Mouse (Mus musculus) lung, embryonic 16.5 days (tissue): ENCODE data around the gene Celf1. TPM values are rescaled to one million over a fixed set of nuclear protein-coding genes. Genes with fewer than 3 reads are reported as not detected.

Source experiments
- ATAC-seq: fragments of 200-750 bp; cut with Nextera tagmentation; 2 replicates; pipeline ENCODE4 v1.8.0; 2017; ENCODE audit warnings: low read depth, mild to moderate bottlenecking, moderate library complexity
- H3K27ac ChIP-seq: fragments of 300-500 bp; sonication (generic); 2 replicates; pipeline ENCODE4 v1.5.1; 2014; ENCODE audit warnings: mild to moderate bottlenecking, control low read depth, low read length
- H3K27me3 ChIP-seq: fragments of 300-500 bp; sonication (generic); 2 replicates; pipeline ENCODE4 v1.6.1; 2014; ENCODE audit warnings: low read depth, low read length, mixed read lengths; ENCODE audit not compliant: control insufficient read depth, insufficient read depth
- H3K36me3 ChIP-seq: fragments of 300-500 bp; sonication (generic); 2 replicates; pipeline ENCODE4 v1.6.1; 2014; ENCODE audit warnings: low read length; ENCODE audit not compliant: control insufficient read depth, insufficient read depth
- H3K4me1 ChIP-seq: fragments of 300-500 bp; sonication (generic); replicated peaks from 2 replicates; pipeline ENCODE4 v1.6.1; 2014; ENCODE audit warnings: low read length, mixed read lengths; ENCODE audit not compliant: control insufficient read depth, insufficient read depth
- H3K4me2 ChIP-seq: fragments of 300-500 bp; sonication (generic); 2 replicates; pipeline ENCODE4 v1.6.1; 2014; ENCODE audit warnings: low read depth, low read length, control low read depth
- H3K4me3 ChIP-seq: fragments of 300-500 bp; sonication (generic); 2 replicates; pipeline ENCODE4 v1.5.1; 2014; ENCODE audit warnings: mild to moderate bottlenecking, low read length, control low read depth
- H3K9ac ChIP-seq: fragments of 300-500 bp; sonication (generic); 2 replicates; pipeline ENCODE4 v1.6.1; 2014; ENCODE audit warnings: low read length, control low read depth
- H3K9me3 ChIP-seq: fragments of 300-500 bp; sonication (generic); 2 replicates; pipeline ENCODE4 v1.6.1; 2016; ENCODE audit warnings: low read length; ENCODE audit not compliant: control insufficient read depth
- WGBS: fragments of 180-500 bp; shearing (Covaris S2); extraction: QIAGEN DNeasy Blood & Tissue Kit; methylation state at CpG from one replicate; pipeline ENCODE4 v1.1.7; 2014; 5-methylcytosine and 5-hydroxymethylcytosine counted together
- polyA plus RNA-seq: library from polyadenylated mRNA; unstranded; fragments of >200 nt; fragmentation: Nextera tagmentation; extraction: Ambion mirVana; gene quantifications from 2 replicates; pipeline ENCODE4 v1.2.1, GENCODE M21; 2015

Celf1 gene
- polyA plus RNA-seq, 1 experiment from 2014 or later, result 71.6 TPM

GRCm38 (mm10) chr2:90931829-90932228 is 8.4 kb upstream of the Celf1 start:
- no peaks in the 10 kb centered on the region for H3K9me3 ChIP-seq
- H3K4me1 ChIP-seq, result no peaks in the 10 kb centered on the region
- no peaks in the 10 kb centered on the region for H3K36me3 ChIP-seq
- ATAC-seq, result no peak
- no peak overlapping the region for H3K27ac ChIP-seq
- H3K4me3 ChIP-seq, result no peak overlapping the region
- WGBS, result 32% methylated on average over 8 of the region's 8 CpGs
- H3K4me2 ChIP-seq, result no peak overlapping the region
- H3K27me3 ChIP-seq, result no peaks in the 10 kb centered on the region
- no peak overlapping the region for H3K9ac ChIP-seq

DNA sequence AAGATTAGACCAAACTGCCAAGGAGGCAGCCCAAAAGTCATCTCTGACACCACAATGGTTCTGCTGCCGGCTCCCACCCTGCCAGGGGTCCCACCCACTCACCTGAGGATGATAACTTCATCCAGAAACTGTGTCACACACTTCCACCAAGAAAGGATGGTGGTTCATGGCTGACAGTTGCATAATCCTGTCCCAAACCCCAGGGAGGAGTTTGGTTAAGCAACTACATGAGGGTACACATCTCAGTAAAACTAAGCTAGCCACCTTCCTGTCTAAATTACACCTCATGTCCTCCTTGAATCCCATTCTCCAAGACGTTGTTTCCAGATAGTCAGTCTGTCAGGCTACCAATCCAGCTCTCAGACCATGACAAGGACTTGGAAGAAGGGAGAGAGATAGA is 7.9 kb upstream of the Celf1 start:
- no peaks in the 10 kb centered on the region for H3K9me3 ChIP-seq
- no peak for ATAC-seq
- WGBS, result 65% methylated on average over 2 of the region's 2 CpGs
- no peak overlapping the region for H3K4me3 ChIP-seq
- H3K36me3 ChIP-seq, result no peaks in the 10 kb centered on the region
- no peak overlapping the region for H3K4me2 ChIP-seq
- H3K27me3 ChIP-seq, result no peaks in the 10 kb centered on the region
- H3K9ac ChIP-seq, result no peak overlapping the region
- no peak overlapping the region for H3K27ac ChIP-seq
- no peaks in the 10 kb centered on the region for H3K4me1 ChIP-seq

GRCm38 (mm10) chr2:90938362-90938761 is 1.8 kb upstream of the Celf1 start:
- no peak overlapping the region for H3K27ac ChIP-seq
- 69% methylated on average over 3 of the region's 3 CpGs for WGBS
- no peak overlapping the region for H3K9ac ChIP-seq
- ATAC-seq, result no peak
- H3K4me1 ChIP-seq, result peaks cover 15% of the 10 kb centered on the region
- H3K27me3 ChIP-seq, result no peaks in the 10 kb centered on the region
- no peak overlapping the region for H3K4me2 ChIP-seq
- H3K9me3 ChIP-seq, result no peaks in the 10 kb centered on the region
- H3K4me3 ChIP-seq, result no peak overlapping the region
- H3K36me3 ChIP-seq, result no peaks in the 10 kb centered on the region

DNA sequence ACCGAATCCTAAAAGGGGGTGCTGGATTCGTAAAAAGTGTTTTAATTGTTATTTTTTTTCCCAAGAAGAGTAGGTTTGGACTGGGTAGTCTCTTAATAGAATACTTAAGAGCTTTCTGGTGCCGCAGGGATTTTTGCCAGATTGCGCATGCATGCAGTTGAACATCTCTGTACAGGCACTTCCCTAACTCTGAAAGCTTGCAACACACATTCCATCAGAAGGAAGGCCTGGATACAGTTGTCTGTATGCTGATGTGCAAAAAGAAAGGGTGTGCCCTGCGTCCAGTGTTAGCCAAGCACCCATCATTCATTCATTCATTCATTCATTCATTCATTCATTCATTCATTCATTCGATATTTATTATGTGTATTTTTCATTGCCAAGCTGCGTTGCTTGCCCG is 432 bp upstream of the Celf1 start:
- H3K4me1 ChIP-seq, result peaks cover 15% of the 10 kb centered on the region
- peak; percentile 21; the same call in 1 of the 2 replicates for ATAC-seq
- H3K4me3 ChIP-seq, result peak overlapping the region; percentile 95
- no peaks in the 10 kb centered on the region for H3K36me3 ChIP-seq
- no peaks in the 10 kb centered on the region for H3K9me3 ChIP-seq
- no peaks in the 10 kb centered on the region for H3K27me3 ChIP-seq
- 36% methylated on average over 8 of the region's 8 CpGs for WGBS
- peak overlapping the region; percentile 89 for H3K27ac ChIP-seq
- peak overlapping the region; percentile 73 for H3K4me2 ChIP-seq
- peak overlapping the region; percentile 87 for H3K9ac ChIP-seq

- H3K4me2 ChIP-seq, result peak overlapping the region; percentile 73
- no peaks in the 10 kb centered on the region for H3K9me3 ChIP-seq
- H3K4me3 ChIP-seq, result peak overlapping the region; percentile 95
- no peak for ATAC-seq
- H3K27ac ChIP-seq, result no peak overlapping the region
- WGBS, result 47% methylated on average over 2 of the region's 2 CpGs
- H3K9ac ChIP-seq, result no peak overlapping the region
- H3K4me1 ChIP-seq, result peaks cover 15% of the 10 kb centered on the region
- H3K27me3 ChIP-seq, result no peaks in the 10 kb centered on the region
- no peaks in the 10 kb centered on the region for H3K36me3 ChIP-seq
Measured at GRCm38 (mm10) chr2:90941744-90942143, 1.6 kb downstream of the Celf1 start.

DNA sequence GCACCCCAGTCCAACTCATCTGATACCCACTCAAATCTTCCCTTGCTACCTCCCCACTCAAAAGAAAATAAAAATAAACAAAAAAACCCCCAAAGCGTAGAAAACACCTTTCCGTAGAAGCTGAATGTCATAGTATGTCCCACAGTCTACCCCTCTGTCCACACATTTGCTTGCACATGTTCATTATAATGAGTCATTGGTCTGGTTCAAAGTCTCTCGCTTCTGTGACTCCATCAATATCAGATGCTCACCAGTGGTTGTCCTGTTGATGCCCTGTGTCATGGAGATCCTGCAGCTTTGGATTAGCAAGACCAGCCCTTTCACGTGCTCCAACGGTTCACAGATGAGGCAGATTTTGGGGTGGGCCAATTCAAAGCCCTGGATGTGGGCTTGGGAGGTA is 10.0 kb downstream of the Celf1 start:
- 87% methylated on average over 5 of the region's 5 CpGs for WGBS
- no peaks in the 10 kb centered on the region for H3K4me1 ChIP-seq
- H3K27ac ChIP-seq, result no peak overlapping the region
- ATAC-seq, result no peak
- 0 out of 2 replicates have a peak, but pooled peaks cover 2% of the 10 kb centered on the region for H3K36me3 ChIP-seq
- H3K4me2 ChIP-seq, result no peak overlapping the region
- no peaks in the 10 kb centered on the region for H3K27me3 ChIP-seq
- H3K4me3 ChIP-seq, result no peak overlapping the region
- H3K9ac ChIP-seq, result no peak overlapping the region
- no peaks in the 10 kb centered on the region for H3K9me3 ChIP-seq

DNA sequence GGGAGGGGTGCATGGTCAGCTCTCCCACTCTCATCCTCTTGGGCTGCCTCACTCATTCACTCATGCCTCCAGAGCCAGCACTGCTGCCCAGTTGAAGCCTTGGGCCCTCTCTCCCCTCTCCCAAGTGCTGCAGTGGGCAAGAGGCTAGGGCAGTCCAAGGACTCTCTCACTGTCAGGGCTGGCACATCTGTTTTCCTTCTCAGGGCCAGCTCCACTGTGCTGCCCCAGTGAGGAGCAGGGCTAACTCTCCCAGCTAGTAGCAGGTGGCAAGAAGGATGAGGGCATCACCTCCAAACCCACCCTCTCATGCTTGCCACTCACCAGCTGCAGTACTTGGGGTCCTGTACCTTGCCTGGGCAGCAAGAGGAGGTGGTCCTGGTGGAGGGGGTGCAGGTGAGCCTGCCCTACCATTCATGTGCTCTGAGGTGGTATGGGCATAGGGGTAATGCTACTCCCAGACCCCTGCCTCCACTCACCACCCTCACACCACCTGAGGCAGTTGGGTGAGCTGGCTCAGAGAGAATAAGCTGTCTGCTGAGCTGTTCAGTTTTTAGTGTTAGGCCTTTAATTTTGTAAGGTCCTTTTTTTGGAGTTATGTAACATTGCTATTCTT is 10.5 kb downstream of the Celf1 start:
- Histone ChIP-seq H3K27ac (no peak overlapping the region), H3K4me3 (no peak overlapping the region), H3K4me1 (no peaks in the 10 kb centered on the region), H3K36me3 (0 out of 2 replicates have a peak, but pooled peaks cover 2% of the 10 kb centered on the region), H3K27me3 (no peaks in the 10 kb centered on the region), H3K4me2 (no peak overlapping the region), H3K9ac (no peak overlapping the region), H3K9me3 (no peaks in the 10 kb centered on the region)
- ATAC-seq, result no peak

DNA sequence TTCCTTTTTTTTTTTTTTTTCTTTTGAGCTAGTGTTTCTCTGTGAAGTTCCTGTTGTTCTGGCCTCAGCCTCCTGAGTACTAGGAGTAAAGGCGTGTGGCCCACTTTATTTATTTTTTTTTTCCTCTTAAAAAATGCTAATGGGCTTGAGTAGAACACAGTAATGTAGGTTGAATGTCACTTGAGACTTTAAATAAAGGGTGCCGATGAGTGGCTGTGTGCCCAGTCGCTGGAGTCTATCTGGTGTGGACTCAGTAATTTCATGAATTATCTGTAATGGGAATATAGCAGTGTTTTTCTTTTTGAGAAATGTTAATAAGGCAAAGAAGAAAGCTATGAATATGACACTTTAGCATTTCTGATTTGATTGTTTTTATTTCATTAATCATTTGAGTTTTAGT is 13.3 kb downstream of the Celf1 start:
- no peak overlapping the region for H3K27ac ChIP-seq
- 0 out of 2 replicates have a peak, but pooled peaks cover under 1% of the 10 kb centered on the region for H3K36me3 ChIP-seq
- H3K27me3 ChIP-seq, result no peaks in the 10 kb centered on the region
- 47% methylated on average over 3 of the region's 3 CpGs for WGBS
- no peak overlapping the region for H3K9ac ChIP-seq
- no peak overlapping the region for H3K4me2 ChIP-seq
- ATAC-seq, result no peak
- no peaks in the 10 kb centered on the region for H3K4me1 ChIP-seq
- H3K9me3 ChIP-seq, result no peaks in the 10 kb centered on the region
- H3K4me3 ChIP-seq, result no peak overlapping the region

GRCm38 (mm10) chr2:90956053-90956452 is 15.9 kb downstream of the Celf1 start:
- H3K27ac ChIP-seq, result no peak overlapping the region

GRCm38 (mm10) chr2:90958856-90959255 is 18.7 kb downstream of the Celf1 start:
- Histone ChIP-seq H3K4me2 (no peak overlapping the region), H3K27ac (no peak overlapping the region), H3K4me1 (no peaks in the 10 kb centered on the region), H3K9me3 (no peaks in the 10 kb centered on the region), H3K27me3 (no peaks in the 10 kb centered on the region), H3K36me3 (no peaks in the 10 kb centered on the region), H3K4me3 (no peak overlapping the region), H3K9ac (no peak overlapping the region)
- WGBS, result 86% methylated on average over 3 of the region's 3 CpGs
- no peak for ATAC-seq

More at GRCm38 (mm10) chr2:90956053-90956452, 15.9 kb downstream of the Celf1 start:
- WGBS, result 51% methylated on average over 1 of the region's 1 CpGs
- no peak overlapping the region for H3K4me2 ChIP-seq
- no peak overlapping the region for H3K4me3 ChIP-seq
- no peaks in the 10 kb centered on the region for H3K4me1 ChIP-seq
- no peaks in the 10 kb centered on the region for H3K27me3 ChIP-seq
- no peaks in the 10 kb centered on the region for H3K36me3 ChIP-seq
- ATAC-seq, result no peak
- H3K9ac ChIP-seq, result no peak overlapping the region
- H3K9me3 ChIP-seq, result no peaks in the 10 kb centered on the region
